Comparison of ENCODE assay signal across 15 mouse cellular contexts in genomic region chr6:112426018-112426732, GRCm38 (mm10). TPM values are rescaled to one million over a fixed set of nuclear protein-coding genes. Genes with fewer than 3 reads are reported as not detected.
"Had no signal": no experiment of that assay in that cellular context is flagged by ENCODE, and none has a peak within 500 bp of the region (broad histone marks: within the 10 kb centered on the region; RNA-seq: fewer than 3 reads in every experiment).

No protein-coding gene starts in this region.

- H3K36me3 ChIP-seq: intestine, embryonic 15.5 days; limb, embryonic 15.5 days; liver, embryonic 12.5 days; midbrain, embryonic 13.5 days; neural tube, embryonic 15.5 days had no signal

- H3K9me3 ChIP-seq: intestine, embryonic 15.5 days; limb, embryonic 15.5 days; midbrain, embryonic 13.5 days; neural tube, embryonic 15.5 days had no signal

- H3K27me3 ChIP-seq: intestine, embryonic 15.5 days; limb, embryonic 15.5 days; liver, embryonic 12.5 days; midbrain, embryonic 13.5 days; neural tube, embryonic 15.5 days had no signal

- H3K4me2 ChIP-seq: intestine, embryonic 15.5 days; limb, embryonic 15.5 days; liver, embryonic 12.5 days; midbrain, embryonic 13.5 days; neural tube, embryonic 15.5 days had no signal

- H3K27ac ChIP-seq: intestine, embryonic 15.5 days; limb, embryonic 15.5 days; liver, embryonic 12.5 days; midbrain, embryonic 13.5 days; neural tube, embryonic 15.5 days had no signal

- H3K9ac ChIP-seq: intestine, embryonic 15.5 days; limb, embryonic 15.5 days; liver, embryonic 12.5 days; midbrain, embryonic 13.5 days; neural tube, embryonic 15.5 days had no signal

- ATAC-seq: intestine, embryonic 15.5 days; liver, embryonic 12.5 days; midbrain, embryonic 13.5 days had no signal

- H3K4me1 ChIP-seq: intestine, embryonic 15.5 days; limb, embryonic 15.5 days; liver, embryonic 12.5 days; midbrain, embryonic 13.5 days; neural tube, embryonic 15.5 days had no signal

- DNase-seq: kidney, adult 18-20 months; kidney, postnatal 10 days; kidney, postnatal 4 days; right cerebral cortex, postnatal 4 days; spleen, adult 18-20 months; thymus, postnatal 4 days had no signal

- H3K4me3 ChIP-seq: intestine, embryonic 15.5 days; limb, embryonic 15.5 days; liver, embryonic 12.5 days; midbrain, embryonic 13.5 days; myocyte; neural tube, embryonic 15.5 days had no signal

RNA-seq across cellular contexts. Expression of gene Cav3, which starts 33.1 kb away (rescaled TPM):
- total RNA-seq: megakaryocyte progenitor cell, adult 5-6 weeks; midbrain, postnatal 0 days had no signal
- polyA plus RNA-seq: midbrain, embryonic 13.5 days; midbrain, postnatal 0 days; stomach, embryonic 14.5 days had no signal

RNA-seq across cellular contexts. Expression of gene Ssu2, which starts 38.4 kb away (rescaled TPM):
- total RNA-seq: megakaryocyte progenitor cell, adult 5-6 weeks; midbrain, postnatal 0 days had no signal
- polyA plus RNA-seq: liver, embryonic 12.5 days; midbrain, postnatal 0 days had no signal
